Mouse (Mus musculus): ENCODE measurements around the gene Stx16.

The Stx16 gene

GRCm38 (mm10) chr2:174075673-174076432 lies at the start of gene Stx16:
Gene Stx16 (plus strand): TSS chr2:174076308.
- peak; percentile 95 for DNase-seq

DNA sequence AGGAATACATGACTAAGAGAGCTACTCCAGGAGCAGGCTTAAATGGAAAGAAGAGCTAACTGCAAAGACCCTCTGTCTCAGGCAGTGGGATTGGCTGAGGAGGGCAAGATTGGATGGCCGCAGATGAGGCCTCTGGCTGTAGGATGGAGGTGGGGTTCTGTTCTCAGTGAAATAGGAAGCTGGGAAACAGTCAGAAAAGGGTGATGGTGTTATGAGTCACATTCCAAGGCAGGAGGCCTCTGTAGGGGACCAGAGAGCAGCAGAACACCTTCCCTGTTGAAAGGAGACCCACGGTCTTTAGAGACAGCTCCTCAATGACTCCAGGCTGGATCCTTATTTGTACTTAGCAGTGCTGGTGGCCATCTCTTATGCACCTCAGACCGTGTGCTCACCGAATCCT lies 49.7 kb upstream of the Stx16 start:
- no peak for DNase-seq

DNA sequence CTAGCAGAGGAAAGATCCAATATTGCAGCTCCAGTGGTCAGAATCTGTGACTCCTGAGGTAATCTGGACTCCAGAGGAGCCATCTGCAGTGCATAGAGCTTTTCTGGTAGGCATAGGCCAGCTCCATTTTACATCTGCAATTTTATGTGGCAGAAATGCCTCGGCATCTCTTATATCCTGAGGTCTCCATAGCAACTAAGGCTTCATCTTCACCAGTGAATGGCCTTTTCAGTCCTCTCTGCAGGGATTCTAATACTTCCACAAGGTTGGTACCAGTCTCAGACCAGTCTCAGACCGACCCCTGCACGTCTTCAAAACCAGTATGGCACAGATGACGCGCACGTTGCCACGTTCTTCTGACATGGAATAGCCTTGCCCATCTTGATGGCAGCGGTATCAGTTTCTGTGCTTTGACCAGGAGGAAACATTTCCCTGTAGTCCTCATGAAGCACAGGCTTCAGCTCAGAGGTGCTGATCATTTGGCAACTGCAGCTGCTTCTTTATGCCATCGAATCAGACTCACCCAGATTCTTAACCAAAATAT lies 42.8 kb upstream of the Stx16 start:
- DNase-seq: no peak

GRCm38 (mm10) chr2:174047656-174048055 lies 28.5 kb upstream of the Stx16 start:
- DNase-seq: no peak

GRCm38 (mm10) chr2:174049481-174050338 lies 26.4 kb upstream of the Stx16 start:
- DNase-seq: no peak

- DNase-seq: no peak
Measured at GRCm38 (mm10) chr2:174050339-174050685, 25.8 kb upstream of the Stx16 start.

DNA sequence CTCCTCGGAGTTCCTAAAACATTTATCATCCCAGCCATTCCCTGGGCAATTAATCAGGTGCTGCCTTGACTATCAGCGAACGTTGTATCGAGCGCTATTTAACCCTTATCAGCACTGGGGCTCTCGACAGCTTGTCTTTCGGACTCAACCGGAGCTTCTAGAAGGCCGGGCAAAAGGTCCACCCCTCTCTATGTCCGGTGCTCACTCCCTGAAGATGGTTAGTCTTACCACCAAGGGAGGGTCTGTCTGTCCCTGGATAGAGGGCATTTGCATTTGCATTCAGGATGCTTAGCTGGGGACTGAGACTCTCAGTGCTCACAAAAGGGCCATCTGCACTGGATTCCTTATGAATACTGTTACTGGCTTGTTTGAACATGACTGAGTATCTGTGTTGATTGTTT lies 25.0 kb upstream of the Stx16 start:
- DNase-seq: no peak

GRCm38 (mm10) chr2:174054496-174054895 lies 21.6 kb upstream of the Stx16 start:
- no peak for DNase-seq

DNA sequence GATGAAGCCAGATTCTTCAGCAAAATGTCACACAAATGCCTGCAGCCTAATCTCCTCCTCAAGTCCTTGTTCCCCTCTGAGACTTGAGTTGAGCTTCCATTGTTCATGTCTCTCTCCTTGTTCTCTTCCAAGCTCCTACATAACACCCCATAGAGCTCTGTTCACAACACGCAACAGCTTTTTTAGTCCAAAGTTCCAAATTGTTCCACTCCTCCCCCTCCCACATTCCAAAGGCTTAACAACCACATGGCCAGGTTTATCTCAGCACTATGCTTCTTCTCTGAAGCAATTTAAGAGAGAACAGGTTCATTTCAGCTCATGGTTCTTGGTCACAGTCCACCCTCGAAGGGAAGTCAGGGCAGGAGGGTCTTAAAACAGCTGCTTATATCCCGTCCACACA lies 18.4 kb upstream of the Stx16 start:
- DNase-seq: no peak

- no peak for DNase-seq
Measured at GRCm38 (mm10) chr2:174058316-174058939, 17.7 kb upstream of the Stx16 start.

GRCm38 (mm10) chr2:174059591-174060385 lies 16.3 kb upstream of the Stx16 start:
- DNase-seq: no peak

DNA sequence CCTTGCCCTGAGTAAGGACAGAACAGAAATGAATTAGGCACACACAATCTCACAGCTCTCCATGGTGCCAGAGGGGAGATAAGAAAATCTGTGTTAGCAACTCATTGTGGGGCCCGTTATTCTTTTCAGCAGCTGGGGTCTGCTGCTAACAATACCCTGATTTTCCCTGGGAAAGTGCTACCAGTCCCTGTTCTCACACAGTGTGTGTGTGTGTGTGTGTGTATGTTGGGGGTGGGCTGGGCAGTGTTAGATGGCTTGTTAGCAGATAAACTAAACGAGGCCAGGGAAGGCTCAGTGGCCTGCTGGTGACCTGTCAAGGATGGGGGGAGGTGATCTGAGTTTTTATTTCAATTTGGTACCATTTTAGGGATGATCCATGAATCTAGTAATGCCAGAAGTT lies 14.9 kb upstream of the Stx16 start:
- no peak for DNase-seq

DNA sequence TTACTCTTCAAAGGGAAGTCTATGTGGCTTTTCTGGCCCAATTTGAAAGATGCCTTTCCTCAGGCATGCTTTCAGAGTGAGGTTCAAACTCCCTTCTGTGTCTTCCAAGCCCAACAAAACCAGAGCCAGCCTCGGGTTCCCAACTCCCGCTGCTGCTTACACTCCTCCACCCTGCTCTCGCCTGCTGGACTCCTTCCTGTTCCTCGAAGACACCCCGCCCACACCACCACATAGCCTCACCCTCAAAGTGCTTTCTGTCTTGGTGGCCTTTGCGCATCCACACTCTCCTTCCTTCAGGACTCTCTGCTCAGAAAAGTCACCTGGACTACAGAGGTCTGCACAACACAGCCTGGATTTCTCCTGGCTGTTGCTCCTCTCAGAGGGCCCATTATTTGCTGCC lies 13.0 kb upstream of the Stx16 start:
- no peak for DNase-seq

GRCm38 (mm10) chr2:174063527-174064211 lies 12.4 kb upstream of the Stx16 start:
- no peak for DNase-seq

- DNase-seq: no peak
Measured at GRCm38 (mm10) chr2:174067793-174068419, 8.2 kb upstream of the Stx16 start.

DNA sequence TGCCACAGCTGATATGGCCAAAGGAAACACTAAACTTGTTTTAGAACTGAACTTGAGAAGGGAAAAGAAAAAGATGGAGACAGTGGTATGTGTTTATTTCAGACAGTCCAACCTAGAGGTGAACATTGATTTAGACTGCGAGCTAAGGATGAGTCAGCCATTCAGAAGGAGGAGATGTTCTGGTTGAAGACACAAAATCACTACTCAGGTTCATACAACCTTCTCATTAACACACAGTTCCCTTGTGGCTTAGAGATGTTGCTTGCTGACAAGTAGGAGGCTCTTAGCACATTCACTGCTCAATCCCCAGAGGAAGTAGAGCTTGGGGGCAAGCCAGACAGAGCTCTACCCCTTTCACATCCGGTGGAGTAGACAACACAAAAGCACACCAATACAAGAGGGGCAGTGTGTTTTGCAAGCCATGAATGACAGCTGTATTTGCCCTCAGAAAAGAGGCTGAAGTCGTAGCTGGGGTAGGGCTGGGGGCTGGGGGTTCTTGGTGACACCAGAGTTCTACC lies 6.5 kb upstream of the Stx16 start:
- no peak for DNase-seq

DNA sequence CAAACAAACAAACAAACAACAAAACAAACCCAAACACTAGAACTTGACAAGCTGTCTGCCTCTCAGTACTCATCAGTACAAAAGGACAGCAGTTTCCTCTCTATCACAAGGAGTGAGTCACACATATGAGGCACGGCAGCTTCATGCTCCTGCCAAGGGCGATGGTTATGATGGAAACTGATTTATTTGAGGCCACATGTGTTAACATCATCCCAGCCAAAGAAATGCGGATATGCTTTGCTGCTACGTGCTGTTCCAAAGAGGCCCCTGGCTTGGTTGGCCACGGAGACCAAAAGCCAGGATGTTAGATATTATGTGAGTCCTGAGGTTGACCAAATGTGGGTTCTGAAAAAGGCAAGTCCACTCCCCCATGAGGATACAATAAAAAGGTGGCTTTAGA lies 4.7 kb upstream of the Stx16 start:
- DNase-seq: no peak

DNA sequence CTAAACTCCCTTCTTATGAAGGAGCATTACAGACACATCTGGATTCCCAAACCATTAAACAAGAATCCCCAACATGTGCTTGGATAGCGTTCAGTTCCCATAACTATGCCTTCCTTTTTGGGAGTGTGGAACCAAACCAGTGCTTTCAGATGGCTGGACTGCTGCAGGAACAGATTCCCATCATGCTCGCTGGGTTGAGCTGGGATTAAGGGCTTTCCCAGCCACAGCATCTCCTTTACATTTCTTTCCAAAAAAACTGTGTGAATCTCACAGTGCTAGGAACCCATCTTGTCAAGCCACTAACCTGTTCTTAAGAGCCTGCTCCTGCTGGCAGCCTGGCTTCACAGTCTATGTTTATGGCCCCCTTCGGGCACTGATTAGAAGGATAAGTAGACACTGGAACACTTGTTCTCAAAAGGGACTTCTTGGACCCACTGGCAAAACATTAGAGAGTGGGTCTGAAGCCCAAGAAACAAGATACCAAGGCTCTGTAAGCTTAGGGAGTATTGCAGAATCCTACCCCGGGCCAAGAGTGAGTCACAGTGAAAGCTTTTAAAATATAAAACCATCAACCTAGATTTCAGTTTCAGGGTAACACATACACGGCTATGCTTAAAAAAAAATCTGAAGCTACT lies 2.8 kb upstream of the Stx16 start:
- no peak for DNase-seq

GRCm38 (mm10) chr2:174074621-174075020 lies 1.5 kb upstream of the Stx16 start:
- no peak for DNase-seq

DNA sequence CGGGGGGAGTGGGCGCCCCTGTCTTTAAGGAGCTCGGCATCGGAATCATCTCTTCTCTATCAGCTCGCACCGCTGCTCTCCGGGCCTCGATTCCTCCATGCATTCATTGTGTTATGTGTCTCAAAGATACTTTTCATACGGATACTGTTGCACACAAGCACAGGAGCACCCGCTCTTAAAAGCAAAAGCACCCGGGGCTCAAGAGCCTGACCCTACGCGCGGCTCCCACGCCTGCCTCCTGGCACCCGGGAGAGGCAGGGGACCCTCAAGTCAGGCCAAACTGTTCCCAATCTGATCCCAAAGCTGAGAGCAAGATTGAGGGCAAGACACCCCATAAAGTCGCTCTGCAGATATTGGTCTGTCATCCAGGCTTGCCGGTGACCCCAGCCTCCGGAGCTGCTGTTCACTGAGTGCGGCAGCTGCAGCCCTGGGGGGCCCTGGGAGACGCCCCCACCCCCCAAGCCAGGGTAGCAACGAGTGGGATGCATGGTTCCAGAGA lies 987 bp upstream of the Stx16 start:
- DNase-seq: peak; percentile 3

DNA sequence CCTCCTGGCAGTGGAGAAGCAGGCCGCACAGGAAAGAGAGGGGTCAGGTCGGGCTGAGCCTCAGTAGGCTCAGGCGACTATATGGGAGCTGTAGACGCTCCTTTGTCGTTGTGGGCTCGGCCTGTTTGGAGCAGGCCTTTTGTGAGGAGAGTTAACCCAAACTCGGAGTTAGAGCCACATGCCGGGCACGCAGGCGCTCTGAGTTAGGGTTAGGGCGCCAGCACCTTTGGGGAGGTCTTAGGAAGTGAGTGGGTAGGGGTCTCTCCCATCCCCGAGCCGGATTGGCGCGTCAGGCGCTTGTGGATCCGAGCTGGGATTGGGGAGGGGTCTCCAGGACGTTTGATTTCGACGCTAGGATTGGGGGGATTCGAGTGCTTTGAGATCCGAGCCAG lies 321 bp downstream of the Stx16 start:
- DNase-seq: no peak
